Mouse (Mus musculus) embryonic fibroblast, embryonic 13.5 days (primary cell): ENCODE data around the gene Mthfd1l. TPM values are rescaled to one million over a fixed set of nuclear protein-coding genes. Genes with fewer than 3 reads are reported as not detected.

Experiments
- H3K27ac ChIP-seq: 2 replicates; pipeline ENCODE4 v1.5.1; 2012; ENCODE audit warnings: low read length, control low read depth, inconsistent platforms; ENCODE audit not compliant: insufficient read depth
- H3K4me1 ChIP-seq: 2 replicates; pipeline ENCODE4 v1.6.1; 2011; ENCODE audit warnings: low read length; ENCODE audit not compliant: control insufficient read depth, insufficient read depth
- H3K4me3 ChIP-seq: 2 replicates; pipeline ENCODE4 v1.5.1; 2011; ENCODE audit warnings: mild to moderate bottlenecking, control low read depth, low read length; ENCODE audit not compliant: insufficient read depth
- CTCF ChIP-seq: IDR thresholded peaks from 2 replicates; pipeline ENCODE4 v1.5.1; 2011; ENCODE audit warnings: mild to moderate bottlenecking, control low read depth, low read length, moderate library complexity, borderline replicate concordance; ENCODE audit not compliant: insufficient read depth
- POLR2A ChIP-seq: IDR thresholded peaks from 2 replicates; pipeline ENCODE4 v1.6.1; 2011; ENCODE audit warnings: low read depth, mild to moderate bottlenecking, control low read depth, low read length, moderate library complexity
- polyA plus RNA-seq: library from polyadenylated mRNA; stranded (reverse); fragments of >200 nt; gene quantifications from 2 replicates; pipeline ENCODE4 v1.2.4, GENCODE M21; 2011; ENCODE audit warnings: low read depth; ENCODE audit not compliant: missing spikeins, insufficient read length

Gene Mthfd1l
- polyA plus RNA-seq, 1 experiment, result 30.8 TPM

- no peak overlapping the region for H3K27ac ChIP-seq
- no peak for TF ChIP-seq POLR2A
- no peak for TF ChIP-seq CTCF
- no peaks in the 10 kb centered on the region for H3K4me1 ChIP-seq
- no peak overlapping the region for H3K4me3 ChIP-seq
Measured at GRCm38 (mm10) chr10:3946871-3947270, 26.0 kb upstream of the Mthfd1l start.

- no peaks in the 10 kb centered on the region for H3K4me1 ChIP-seq
- TF ChIP-seq CTCF (no peak), POLR2A (no peak)
- H3K4me3 ChIP-seq, result no peak overlapping the region
- H3K27ac ChIP-seq, result no peak overlapping the region
Measured at GRCm38 (mm10) chr10:3947346-3947745, 25.6 kb upstream of the Mthfd1l start.

DNA sequence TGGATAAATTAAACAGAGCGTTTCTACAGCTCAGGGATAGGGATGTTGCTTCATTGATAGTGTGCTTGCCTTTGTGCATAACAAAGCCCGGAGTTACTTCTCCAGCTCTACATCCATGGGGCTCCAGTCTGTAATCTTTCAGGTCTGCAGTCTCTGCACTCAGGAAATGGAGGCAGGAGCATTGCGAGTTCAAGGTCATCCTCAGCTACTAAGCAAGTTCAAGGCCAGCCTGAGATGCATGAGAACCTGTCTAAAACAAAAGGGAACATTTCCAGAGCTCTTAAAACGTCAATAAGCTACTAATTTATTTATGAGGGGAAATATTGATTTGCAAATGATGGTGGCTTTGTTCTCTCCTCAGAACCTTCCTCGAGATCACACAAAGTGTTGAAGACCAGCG, 23.6 kb upstream of the Mthfd1l start:
- TF ChIP-seq CTCF, result no peak
- TF ChIP-seq POLR2A, result no peak
- no peak overlapping the region for H3K27ac ChIP-seq
- H3K4me1 ChIP-seq, result no peaks in the 10 kb centered on the region
- H3K4me3 ChIP-seq, result no peak overlapping the region

- Histone ChIP-seq H3K27ac (no peak overlapping the region), H3K4me1 (no peaks in the 10 kb centered on the region), H3K4me3 (no peak overlapping the region)
- TF ChIP-seq CTCF (no peak), POLR2A (no peak)
Measured at GRCm38 (mm10) chr10:3956471-3956870, 16.4 kb upstream of the Mthfd1l start.

GRCm38 (mm10) chr10:3958591-3958990, 14.3 kb upstream of the Mthfd1l start:
- Histone ChIP-seq H3K4me3 (no peak overlapping the region), H3K4me1 (no peaks in the 10 kb centered on the region), H3K27ac (no peak overlapping the region)
- TF ChIP-seq POLR2A (no peak), CTCF (no peak)

GRCm38 (mm10) chr10:3969026-3969425, 3.9 kb upstream of the Mthfd1l start:
- H3K27ac ChIP-seq, result no peak overlapping the region
- no peak overlapping the region for H3K4me3 ChIP-seq
- H3K4me1 ChIP-seq, result no peaks in the 10 kb centered on the region
- no peak for TF ChIP-seq POLR2A
- no peak for TF ChIP-seq CTCF

DNA sequence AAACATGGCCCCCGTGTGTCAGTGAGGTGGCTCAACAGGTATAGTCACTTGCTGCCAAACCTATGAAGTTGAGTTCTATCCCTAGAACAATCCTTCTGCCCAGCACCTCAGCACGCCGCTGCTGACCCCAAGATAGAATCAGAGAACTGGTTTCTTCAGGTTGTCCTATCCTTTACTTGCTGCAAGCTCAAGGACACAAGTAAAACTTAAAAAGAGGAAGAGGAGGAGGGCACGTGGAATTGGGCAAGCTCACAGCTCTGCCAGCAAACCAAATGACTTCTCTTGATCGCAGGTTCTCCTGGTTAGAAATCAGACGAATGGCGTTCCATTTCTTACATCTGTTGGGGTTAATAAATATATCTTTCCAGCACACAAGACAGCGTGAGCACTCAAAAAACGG, 681 bp upstream of the Mthfd1l start:
- Histone ChIP-seq H3K4me3 (no peak overlapping the region), H3K27ac (no peak overlapping the region), H3K4me1 (0 out of 2 replicates have a peak, but pooled peaks cover 4% of the 10 kb centered on the region)
- TF ChIP-seq CTCF (no peak), POLR2A (no peak)

GRCm38 (mm10) chr10:3973589-3974070, 712 bp downstream of the Mthfd1l start:
- Histone ChIP-seq H3K27ac (peak overlapping the region; percentile 73), H3K4me3 (peak overlapping the region; percentile 61), H3K4me1 (0 out of 2 replicates have a peak, but pooled peaks cover 4% of the 10 kb centered on the region)
- no peak for TF ChIP-seq CTCF
- peak; percentile 67 for TF ChIP-seq POLR2A

GRCm38 (mm10) chr10:3974380-3974779, 1.5 kb downstream of the Mthfd1l start:
- TF ChIP-seq CTCF (no peak), POLR2A (no peak)
- Histone ChIP-seq H3K4me1 (0 out of 2 replicates have a peak, but pooled peaks cover 4% of the 10 kb centered on the region), H3K4me3 (peak overlapping the region; percentile 24; the same call in 1 of the 2 replicates), H3K27ac (no peak overlapping the region)

- TF ChIP-seq CTCF, result no peak
- TF ChIP-seq POLR2A, result no peak
- Histone ChIP-seq H3K4me3 (no peak overlapping the region), H3K27ac (no peak overlapping the region; the same call in 1 of the 2 replicates), H3K4me1 (peaks cover 4% of the 10 kb centered on the region; the same call in 1 of the 2 replicates)
Measured at GRCm38 (mm10) chr10:3975898-3976622, 3.1 kb downstream of the Mthfd1l start.
